Mouse (Mus musculus): ENCODE results near the gene Nxpe2.
"Not testable (repeated sequence)": the region's sequence is repeated elsewhere in the genome, so short reads cannot be mapped to it uniquely, and the experiment has no call there.

The Nxpe2 gene

DNA sequence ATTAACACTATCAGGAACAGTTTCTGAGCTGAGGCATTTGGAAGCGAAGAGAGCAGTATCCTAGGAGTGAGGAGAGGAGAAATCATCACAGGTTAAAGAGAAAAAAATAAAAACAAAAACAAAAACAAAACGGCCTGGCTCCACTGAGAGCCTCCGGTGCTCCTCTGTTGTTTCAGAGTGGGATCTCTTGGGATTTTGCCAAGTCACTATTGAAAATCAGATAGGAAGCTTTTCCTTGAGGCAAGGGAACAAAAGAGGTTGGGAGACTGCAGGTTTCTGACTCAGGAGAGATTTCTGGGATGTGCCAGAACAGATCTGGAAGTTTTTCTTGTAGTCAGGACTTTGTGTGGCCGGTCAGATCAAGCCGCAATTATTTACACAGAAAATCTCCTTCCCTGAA lies 13.7 kb downstream of the Nxpe2 start:
- no peak for DNase-seq (ENCODE audit: low read depth, low spot score)
- no peaks in the 10 kb centered on the region; the same call in 1 of the 2 replicates for H3K36me3 ChIP-seq (ENCODE audit: control insufficient read depth, insufficient read depth, low read length, poor library complexity, severe bottlenecking)
- no peaks in the 10 kb centered on the region for H3K27me3 ChIP-seq (ENCODE audit: control insufficient read depth, insufficient read depth, low read length, poor library complexity, severe bottlenecking)

GRCm38 (mm10) chr9:48338783-48339455 lies 14.3 kb downstream of the Nxpe2 start:
- Histone ChIP-seq H3K36me3 (ENCODE audit: control insufficient read depth, insufficient read depth, low read length, poor library complexity, severe bottlenecking) (peaks cover 2% of the 10 kb centered on the region; the same call in 1 of the 2 replicates), H3K27me3 (ENCODE audit: control insufficient read depth, insufficient read depth, low read length, poor library complexity, severe bottlenecking) (no peaks in the 10 kb centered on the region)
- DNase-seq (ENCODE audit: low read depth, low spot score), result no peak

GRCm38 (mm10) chr9:48329597-48329996 lies 23.7 kb downstream of the Nxpe2 start:
- no peak for DNase-seq (ENCODE audit: low read depth, low spot score)
- peaks cover 13% of the 10 kb centered on the region for H3K36me3 ChIP-seq (ENCODE audit: control insufficient read depth, insufficient read depth, low read length, poor library complexity, severe bottlenecking)
- H3K27me3 ChIP-seq (ENCODE audit: control insufficient read depth, insufficient read depth, low read length, poor library complexity, severe bottlenecking), result no peaks in the 10 kb centered on the region

DNA sequence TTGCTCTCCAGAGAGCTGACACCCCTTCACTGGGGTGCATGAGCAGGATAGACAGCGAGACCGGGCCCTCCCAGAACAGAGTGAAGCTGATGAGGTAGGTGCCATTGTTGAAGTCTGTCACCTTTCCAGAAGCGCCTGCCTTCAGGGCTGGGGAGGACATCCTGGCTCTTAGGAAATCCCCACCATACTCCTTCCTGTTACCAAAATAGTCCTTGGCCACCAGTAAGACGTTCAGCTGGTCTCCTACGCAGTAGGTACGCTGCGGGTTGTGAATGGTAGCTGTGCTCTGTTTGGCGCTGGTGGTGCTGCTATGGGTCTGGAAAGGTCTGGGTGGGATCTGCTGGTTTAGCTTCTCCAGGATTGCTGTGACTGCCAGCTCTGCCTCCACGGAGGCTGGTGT lies 26.9 kb downstream of the Nxpe2 start:
- no peak for DNase-seq (ENCODE audit: low read depth, low spot score)
- Histone ChIP-seq H3K27me3 (ENCODE audit: control insufficient read depth, insufficient read depth, low read length, poor library complexity, severe bottlenecking) (no peaks in the 10 kb centered on the region), H3K36me3 (ENCODE audit: control insufficient read depth, insufficient read depth, low read length, poor library complexity, severe bottlenecking) (peaks cover 8% of the 10 kb centered on the region; the same call in 1 of the 2 replicates)

DNA sequence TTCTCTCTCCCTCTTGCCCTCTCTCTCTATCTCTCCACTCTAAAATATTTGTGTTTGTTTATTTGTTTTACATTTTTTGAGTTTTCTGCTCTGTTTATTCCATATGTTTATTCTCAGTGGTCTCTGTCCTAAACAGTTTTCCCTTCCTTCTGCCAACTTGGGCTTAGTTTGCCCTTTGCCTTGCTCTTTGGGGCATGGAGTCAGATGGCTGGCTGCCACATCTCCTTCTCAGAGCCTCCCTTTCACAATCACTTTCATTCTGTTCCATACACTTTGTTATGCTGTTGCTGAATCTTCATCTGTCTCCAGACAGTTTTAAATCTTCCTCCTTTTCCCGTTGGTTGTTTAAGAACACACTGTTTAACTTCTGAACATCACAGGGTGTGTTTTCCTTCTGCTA lies 37.4 kb downstream of the Nxpe2 start:
- DNase-seq (ENCODE audit: low read depth, low spot score), result no peak
- no peaks in the 10 kb centered on the region for H3K36me3 ChIP-seq (ENCODE audit: control insufficient read depth, insufficient read depth, low read length, poor library complexity, severe bottlenecking)
- H3K27me3 ChIP-seq (ENCODE audit: control insufficient read depth, insufficient read depth, low read length, poor library complexity, severe bottlenecking), result no peaks in the 10 kb centered on the region

DNA sequence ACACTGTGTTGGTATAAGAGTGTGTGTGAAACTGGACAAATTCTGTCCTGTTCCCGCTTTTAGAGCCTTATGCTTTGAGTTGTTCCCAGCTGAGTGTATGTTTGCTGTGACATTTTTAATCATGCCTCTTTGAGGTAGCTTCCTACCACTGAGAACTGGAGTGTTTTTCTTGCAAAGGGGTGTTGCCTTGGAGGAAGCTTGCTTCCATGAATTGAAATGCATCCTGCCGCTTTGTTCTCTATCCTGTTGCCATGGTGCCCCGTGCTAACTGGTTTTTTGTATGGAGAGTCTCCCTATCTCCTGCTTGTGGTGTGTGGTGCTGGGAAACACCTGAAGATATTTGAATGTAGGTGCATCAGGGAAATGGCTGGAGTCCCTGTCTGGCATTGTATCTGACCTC lies 39.1 kb downstream of the Nxpe2 start:
- H3K36me3 ChIP-seq (ENCODE audit: control insufficient read depth, insufficient read depth, low read length, poor library complexity, severe bottlenecking), result no peaks in the 10 kb centered on the region
- DNase-seq (ENCODE audit: low read depth, low spot score), result no peak
- no peaks in the 10 kb centered on the region for H3K27me3 ChIP-seq (ENCODE audit: control insufficient read depth, insufficient read depth, low read length, poor library complexity, severe bottlenecking)

DNA sequence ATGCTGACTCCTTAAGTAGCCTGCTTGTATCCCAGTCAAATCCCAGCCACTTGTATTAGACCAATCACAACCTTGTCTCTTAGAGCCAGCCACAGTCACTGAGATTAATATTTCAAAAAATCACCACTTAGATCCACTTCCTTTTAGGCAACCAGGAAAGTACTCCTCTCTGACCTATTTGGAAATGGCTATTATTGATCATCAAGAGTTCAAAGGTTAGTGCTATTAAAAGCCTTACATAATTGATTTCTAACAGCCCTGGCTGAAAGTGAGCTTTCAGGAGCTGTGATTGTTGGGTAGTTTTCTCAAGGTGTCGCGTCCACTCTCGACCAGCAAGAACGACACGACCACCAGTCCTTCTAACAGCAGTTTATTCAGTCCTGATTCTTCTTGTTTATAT lies 42.0 kb downstream of the Nxpe2 start:
- Histone ChIP-seq H3K27me3 (ENCODE audit: control insufficient read depth, insufficient read depth, low read length, poor library complexity, severe bottlenecking) (no peaks in the 10 kb centered on the region), H3K36me3 (ENCODE audit: control insufficient read depth, insufficient read depth, low read length, poor library complexity, severe bottlenecking) (no peaks in the 10 kb centered on the region)
- no peak for DNase-seq (ENCODE audit: low read depth, low spot score)

DNA sequence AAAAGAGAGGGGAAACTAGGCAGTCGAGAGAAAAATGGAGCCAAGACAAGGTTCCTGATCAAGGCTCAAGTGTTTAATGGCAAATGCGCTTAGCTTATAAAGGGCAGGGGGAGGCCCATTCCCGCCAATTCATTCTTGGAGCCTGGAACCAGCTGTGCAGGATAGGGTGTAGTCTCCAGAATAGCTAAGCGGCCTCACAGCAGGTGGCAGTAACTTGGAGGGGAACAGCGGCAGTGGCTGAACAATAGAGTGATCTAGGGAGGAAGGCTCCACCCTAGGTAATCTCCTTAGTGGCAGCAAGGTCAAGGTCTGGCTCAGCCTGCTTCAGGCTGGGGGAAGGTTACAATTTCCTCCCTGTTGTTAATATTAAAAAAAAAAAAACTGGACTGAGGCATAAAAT lies 49.7 kb downstream of the Nxpe2 start:
- DNase-seq (ENCODE audit: low read depth, low spot score); H3K27me3 ChIP-seq (ENCODE audit: control insufficient read depth, insufficient read depth, low read length, poor library complexity, severe bottlenecking); H3K36me3 ChIP-seq (ENCODE audit: control insufficient read depth, insufficient read depth, low read length, poor library complexity, severe bottlenecking): not testable (repeated sequence)

GRCm38 (mm10) chr9:48298983-48299382 lies 54.3 kb downstream of the Nxpe2 start:
- Histone ChIP-seq H3K36me3 (ENCODE audit: control insufficient read depth, insufficient read depth, low read length, poor library complexity, severe bottlenecking) (no peaks in the 10 kb centered on the region), H3K27me3 (ENCODE audit: control insufficient read depth, insufficient read depth, low read length, poor library complexity, severe bottlenecking) (no peaks in the 10 kb centered on the region)
- no peak for DNase-seq (ENCODE audit: low read depth, low spot score)

GRCm38 (mm10) chr9:48294754-48295153 lies 58.5 kb downstream of the Nxpe2 start:
- H3K27me3 ChIP-seq (ENCODE audit: control insufficient read depth, insufficient read depth, low read length, poor library complexity, severe bottlenecking), result no peaks in the 10 kb centered on the region
- H3K36me3 ChIP-seq (ENCODE audit: control insufficient read depth, insufficient read depth, low read length, poor library complexity, severe bottlenecking), result no peaks in the 10 kb centered on the region
- DNase-seq (ENCODE audit: low read depth, low spot score), result no peak

GRCm38 (mm10) chr9:48290281-48290680 lies 63.0 kb downstream of the Nxpe2 start:
- no peak for DNase-seq (ENCODE audit: low read depth, low spot score)
- Histone ChIP-seq H3K27me3 (ENCODE audit: control insufficient read depth, insufficient read depth, low read length, poor library complexity, severe bottlenecking) (no peaks in the 10 kb centered on the region), H3K36me3 (ENCODE audit: control insufficient read depth, insufficient read depth, low read length, poor library complexity, severe bottlenecking) (no peaks in the 10 kb centered on the region)

- no peak for DNase-seq (ENCODE audit: low read depth, low spot score)
- Histone ChIP-seq H3K27me3 (ENCODE audit: control insufficient read depth, insufficient read depth, low read length, poor library complexity, severe bottlenecking) (no peaks in the 10 kb centered on the region), H3K36me3 (ENCODE audit: control insufficient read depth, insufficient read depth, low read length, poor library complexity, severe bottlenecking) (no peaks in the 10 kb centered on the region)
Observed at GRCm38 (mm10) chr9:48284221-48284620, 69.0 kb downstream of the Nxpe2 start.

- no peak for DNase-seq (ENCODE audit: low read depth, low spot score)
- Histone ChIP-seq H3K36me3 (ENCODE audit: control insufficient read depth, insufficient read depth, low read length, poor library complexity, severe bottlenecking) (no peaks in the 10 kb centered on the region), H3K27me3 (ENCODE audit: control insufficient read depth, insufficient read depth, low read length, poor library complexity, severe bottlenecking) (no peaks in the 10 kb centered on the region)
Observed at GRCm38 (mm10) chr9:48276831-48277230, 76.4 kb downstream of the Nxpe2 start.
